ENCODE assay signal across 8 mouse cellular contexts in genomic region chr17:8165977-8166376, GRCm38 (mm10). TPM values are rescaled to one million over a fixed set of nuclear protein-coding genes. Genes with fewer than 3 reads are reported as not detected.
DNase-seq lines count a peak whose midpoint lies in the region; ATAC-seq and TF ChIP-seq lines count a peak whose summit lies in the region.
"Not testable (repeated sequence)": the region's sequence is repeated elsewhere in the genome, so short reads cannot be mapped to it uniquely, and the experiment has no call there.

No protein-coding gene starts in this region.

- not testable (repeated sequence) for H3K79me3 ChIP-seq in C2C12 (ENCODE audit: low read depth)

- peak overlapping the region; percentile 57 for H3K4me2 ChIP-seq in forebrain, embryonic 13.5 days
- peak overlapping the region; percentile 51 for H3K4me2 ChIP-seq in liver, embryonic 11.5 days
- H3K4me2 ChIP-seq in midbrain, embryonic 12.5 days (replicated peaks): peak overlapping the region; percentile 49
- peak overlapping the region; percentile 30; the same call in 1 of the 2 replicates for H3K4me2 ChIP-seq in stomach, embryonic 14.5 days (replicated peaks; ENCODE audit: low read depth, low read length)

- not testable (repeated sequence) for H3K27me3 ChIP-seq in C2C12 (ENCODE audit: control insufficient read depth, insufficient read depth, insufficient read length); forebrain, embryonic 13.5 days; hindbrain, embryonic 10.5 days (ENCODE audit: insufficient read depth, poor library complexity, severe bottlenecking); kidney, adult 2 months (replicated peaks; ENCODE audit: control insufficient read depth, insufficient read depth, low read length); liver, embryonic 11.5 days (replicated peaks; ENCODE audit: control insufficient read depth, insufficient read depth, low read length); midbrain, embryonic 12.5 days; stomach, embryonic 14.5 days (ENCODE audit: control insufficient read depth, insufficient read depth, low read length)

- peak overlapping the region; percentile 65; the same call in 1 of the 2 replicates for H3K9ac ChIP-seq in forebrain, embryonic 13.5 days
- peak overlapping the region; percentile 66; the same call in 1 of the 2 replicates for H3K9ac ChIP-seq in liver, embryonic 11.5 days (ENCODE audit: low read depth, low read length)
- H3K9ac ChIP-seq in midbrain, embryonic 12.5 days (replicated peaks): peak overlapping the region; percentile 60; the same call in 1 of the 2 replicates
- H3K9ac ChIP-seq in stomach, embryonic 14.5 days (replicated peaks; ENCODE audit: low read depth, low read length): not testable (repeated sequence)

- ATAC-seq in forebrain, embryonic 13.5 days; liver, embryonic 11.5 days (replicated peaks; ENCODE audit: low FRiP score); midbrain, embryonic 12.5 days (ENCODE audit: low FRiP score, low read depth); stomach, embryonic 14.5 days (ENCODE audit: insufficient number of reproducible peaks, insufficient read depth, low FRiP score, low read depth): not testable (repeated sequence)

- under 1% methylated on average over 11 of the region's 11 CpGs for WGBS in forebrain, embryonic 13.5 days
- 2% methylated on average over 11 of the region's 11 CpGs for WGBS in hindbrain, embryonic 10.5 days
- WGBS in kidney, adult 2 months: 1% methylated on average over 11 of the region's 11 CpGs
- WGBS in liver, embryonic 11.5 days: under 1% methylated on average over 10 of the region's 11 CpGs
- under 1% methylated on average over 11 of the region's 11 CpGs for WGBS in midbrain, embryonic 12.5 days
- 1% methylated on average over 11 of the region's 11 CpGs for WGBS in stomach, embryonic 14.5 days

- not testable (repeated sequence) for H3K9me3 ChIP-seq in forebrain, embryonic 13.5 days (replicated peaks); hindbrain, embryonic 10.5 days; liver, embryonic 11.5 days (ENCODE audit: control insufficient read depth, low read length); midbrain, embryonic 12.5 days; stomach, embryonic 14.5 days (ENCODE audit: control insufficient read depth, low read depth, low read length)

- TF ChIP-seq CTCF in C2C12 (IDR thresholded peaks at IDR 0.05; ENCODE audit: control insufficient read depth, insufficient read depth, insufficient read length); kidney, adult 2 months (conservative IDR thresholded peaks at IDR 0.05; ENCODE audit: insufficient read depth, insufficient read length, low read depth, low read length): not testable (repeated sequence)

- not testable (repeated sequence) for H3K27ac ChIP-seq in forebrain, embryonic 13.5 days; hindbrain, embryonic 10.5 days; liver, embryonic 11.5 days (ENCODE audit: low read depth, low read length); midbrain, embryonic 12.5 days (replicated peaks); stomach, embryonic 14.5 days (ENCODE audit: low read length)
- 0 out of 2 replicates have a peak overlapping the region, but pooled peaks have one; percentile 31 for H3K27ac ChIP-seq in kidney, adult 2 months (ENCODE audit: insufficient read depth, low read depth, low read length)

- H3K79me2 ChIP-seq in C2C12 (ENCODE audit: control insufficient read depth, insufficient read depth): peaks cover 13% of the 10 kb centered on the region

- H3ac ChIP-seq in C2C12 (ENCODE audit: control insufficient read depth, insufficient read length, low read depth): not testable (repeated sequence)

- H3K4me3 ChIP-seq in C2C12 (ENCODE audit: insufficient read depth, poor library complexity, severe bottlenecking): peak overlapping the region; percentile 44
- peak overlapping the region; percentile 53 for H3K4me3 ChIP-seq in forebrain, embryonic 13.5 days
- H3K4me3 ChIP-seq in hindbrain, embryonic 10.5 days: peak overlapping the region; percentile 59
- peak overlapping the region; percentile 61 for H3K4me3 ChIP-seq in kidney, adult 2 months (ENCODE audit: insufficient read depth, low read depth, low read length)
- H3K4me3 ChIP-seq in liver, embryonic 11.5 days (ENCODE audit: low read depth, low read length): peak overlapping the region; percentile 57
- peak overlapping the region; percentile 54 for H3K4me3 ChIP-seq in midbrain, embryonic 12.5 days
- H3K4me3 ChIP-seq in stomach, embryonic 14.5 days (ENCODE audit: low read depth, low read length): peak overlapping the region; percentile 37

- peaks cover 22% of the 10 kb centered on the region for H3K36me3 ChIP-seq in C2C12 (ENCODE audit: control insufficient read depth, insufficient read depth)
- peaks cover 20% of the 10 kb centered on the region for H3K36me3 ChIP-seq in forebrain, embryonic 13.5 days (ENCODE audit: poor library complexity, severe bottlenecking)
- peaks cover 25% of the 10 kb centered on the region for H3K36me3 ChIP-seq in hindbrain, embryonic 10.5 days
- not testable (repeated sequence) for H3K36me3 ChIP-seq in kidney, adult 2 months (ENCODE audit: control insufficient read depth, insufficient read depth, low read length); liver, embryonic 11.5 days (ENCODE audit: control insufficient read depth, insufficient read depth, low read length)
- peaks cover 20% of the 10 kb centered on the region for H3K36me3 ChIP-seq in midbrain, embryonic 12.5 days
- H3K36me3 ChIP-seq in stomach, embryonic 14.5 days (ENCODE audit: control insufficient read depth, insufficient read depth, low read length): peaks cover 14% of the 10 kb centered on the region; the same call in 1 of the 2 replicates

- DNase-seq in c-Kit-positive CD71-positive TER-119-positive erythroid progenitor cells, embryonic 14.5 days (ENCODE audit: low spot score): peak; percentile 17
- DNase-seq in hindbrain, embryonic 10.5 days (ENCODE audit: low spot score); liver, embryonic 11.5 days (ENCODE audit: low spot score): not testable (repeated sequence)
- DNase-seq in kidney, adult 2 months: peak; percentile 39

- not testable (repeated sequence) for H3K4me1 ChIP-seq in forebrain, embryonic 13.5 days; hindbrain, embryonic 10.5 days (replicated peaks); kidney, adult 2 months (ENCODE audit: control insufficient read depth, insufficient read depth, low read length); liver, embryonic 11.5 days (replicated peaks; ENCODE audit: control insufficient read depth, insufficient read depth, low read length); midbrain, embryonic 12.5 days; stomach, embryonic 14.5 days (ENCODE audit: control insufficient read depth, insufficient read depth, low read length)

- not testable (repeated sequence) for TF ChIP-seq POLR2A in kidney, adult 2 months (IDR thresholded peaks at IDR 0.05; ENCODE audit: low read depth, low read length)

TF ChIP-seq in C2C12, 6 proteins besides CTCF, POLR2A, EP300 and RAD21:
- peak; percentile 46 for TF ChIP-seq USF1 (IDR thresholded peaks at IDR 0.05; ENCODE audit: low read depth)

RNA-seq across cellular contexts. Expression of gene Fgfr1op, which starts 0.7 kb away (rescaled TPM):
- polyA plus RNA-seq in C2C12 (2012; fragmentation: generic; extraction: Trizol): 4.9 TPM
- polyA plus RNA-seq in forebrain, embryonic 13.5 days (2015; fragmentation: Nextera tagmentation; extraction: Ambion mirVana): 28.8 and 31.6 TPM in 2 replicates
- 40.5 and 43.6 TPM in 2 replicates for polyA plus RNA-seq in hindbrain, embryonic 10.5 days (2016; fragmentation: Nextera tagmentation; extraction: Ambion mirVana)
- 3.0 and 4.4 TPM in 2 replicates for polyA plus RNA-seq in kidney, adult 2 months (2012; rRNA removed)
- 32.3 and 37.3 TPM in 2 replicates for polyA plus RNA-seq in liver, embryonic 11.5 days (2014; fragmentation: Nextera tagmentation; extraction: Ambion mirVana)
- polyA plus RNA-seq in midbrain, embryonic 12.5 days (2016; fragmentation: Nextera tagmentation; extraction: Ambion mirVana): 40.6 and 46.4 TPM in 2 replicates
- 41.0 and 41.4 TPM in 2 replicates for polyA plus RNA-seq in stomach, embryonic 14.5 days (2014; fragmentation: Nextera tagmentation; extraction: Ambion mirVana)

RNA-seq across cellular contexts. Expression of gene Rnaset2a, which starts 18.1 kb away (rescaled TPM):
- 84.9 TPM for polyA plus RNA-seq in C2C12 (2012; fragmentation: generic; extraction: Trizol)
- polyA plus RNA-seq in forebrain, embryonic 13.5 days (2015; fragmentation: Nextera tagmentation; extraction: Ambion mirVana): 10.3 and 10.9 TPM in 2 replicates
- polyA plus RNA-seq in hindbrain, embryonic 10.5 days (2016; fragmentation: Nextera tagmentation; extraction: Ambion mirVana): 18.3 and 19.2 TPM in 2 replicates
- polyA plus RNA-seq in kidney, adult 2 months (2012; rRNA removed): 90.6 and 121 TPM in 2 replicates
- polyA plus RNA-seq in liver, embryonic 11.5 days (2014; fragmentation: Nextera tagmentation; extraction: Ambion mirVana): 19.3 and 22.2 TPM in 2 replicates
- 12.9 and 14.9 TPM in 2 replicates for polyA plus RNA-seq in midbrain, embryonic 12.5 days (2016; fragmentation: Nextera tagmentation; extraction: Ambion mirVana)
- polyA plus RNA-seq in stomach, embryonic 14.5 days (2014; fragmentation: Nextera tagmentation; extraction: Ambion mirVana): 30.8 and 35.5 TPM in 2 replicates

RNA-seq across cellular contexts. Expression of gene Gm49673, which starts 18.4 kb away (rescaled TPM):
- 0.04 TPM for polyA plus RNA-seq in C2C12 (2012; fragmentation: generic; extraction: Trizol)
- polyA plus RNA-seq in forebrain, embryonic 13.5 days (2015; fragmentation: Nextera tagmentation; extraction: Ambion mirVana): 0.21 TPM in 1 of 2 replicates, not detected in the other
- 0.16 TPM in 1 of 2 replicates, not detected in the other for polyA plus RNA-seq in hindbrain, embryonic 10.5 days (2016; fragmentation: Nextera tagmentation; extraction: Ambion mirVana)
- polyA plus RNA-seq in kidney, adult 2 months (2012; rRNA removed): 0.30 and 1.0 TPM in 2 replicates
- 0.11 TPM in 1 of 2 replicates, not detected in the other for polyA plus RNA-seq in liver, embryonic 11.5 days (2014; fragmentation: Nextera tagmentation; extraction: Ambion mirVana)
- 0.26 TPM in 1 of 2 replicates, not detected in the other for polyA plus RNA-seq in midbrain, embryonic 12.5 days (2016; fragmentation: Nextera tagmentation; extraction: Ambion mirVana)
- 0.13 TPM in 1 of 2 replicates, not detected in the other for polyA plus RNA-seq in stomach, embryonic 14.5 days (2014; fragmentation: Nextera tagmentation; extraction: Ambion mirVana)
